Mouse (Mus musculus) kidney, postnatal 0 days (tissue): ENCODE results near the gene Galnt17. TPM values are rescaled to one million over a fixed set of nuclear protein-coding genes. Genes with fewer than 3 reads are reported as not detected.

Experiments used
- ATAC-seq: fragments of 200-750 bp; cut with Nextera tagmentation; replicated peaks from 2 replicates; pipeline ENCODE4 v1.8.0; 2017; ENCODE audit warnings: low read depth, moderate number of reproducible peaks, moderate TSS enrichment, moderate library complexity; ENCODE audit not compliant: low FRiP score
- DNase-seq: peaks from one replicate; pipeline ENCODE4 v3.0.0-alpha.2; 2016; ENCODE audit warnings: low spot score
- H3K27ac ChIP-seq: fragments of 300-500 bp; sonication (generic); 2 replicates; pipeline ENCODE4 v1.5.1; 2014; ENCODE audit warnings: mild to moderate bottlenecking
- H3K27me3 ChIP-seq: fragments of 300-500 bp; sonication (generic); 2 replicates; pipeline ENCODE4 v1.6.1; 2014; ENCODE audit warnings: low read length, mixed read lengths; ENCODE audit not compliant: insufficient read depth
- H3K36me3 ChIP-seq: fragments of 300-500 bp; sonication (generic); 2 replicates; pipeline ENCODE4 v1.6.1; 2014; ENCODE audit warnings: low read length, mixed read lengths; ENCODE audit not compliant: insufficient read depth
- H3K4me1 ChIP-seq: fragments of 300-500 bp; sonication (generic); replicated peaks from 2 replicates; pipeline ENCODE4 v1.6.1; 2014; ENCODE audit warnings: antibody characterized with exemption, low read length, mixed read lengths; ENCODE audit not compliant: insufficient read depth
- H3K4me2 ChIP-seq: fragments of 300-500 bp; sonication (generic); 2 replicates; pipeline ENCODE4 v1.6.1; 2014; ENCODE audit warnings: mild to moderate bottlenecking, low read length, moderate library complexity, mixed read lengths
- H3K4me3 ChIP-seq: fragments of 300-500 bp; sonication (generic); replicated peaks from 2 replicates; pipeline ENCODE4 v1.5.1; 2014; ENCODE audit warnings: low read depth, low read length
- H3K9ac ChIP-seq: fragments of 300-500 bp; sonication (generic); 2 replicates; pipeline ENCODE4 v1.6.1; 2014; ENCODE audit warnings: low read depth, low read length
- H3K9me3 ChIP-seq: fragments of 300-500 bp; sonication (generic); replicated peaks from 2 replicates; pipeline ENCODE4 v1.6.1; 2016; ENCODE audit warnings: low read length, inconsistent platforms, mixed read lengths
- CTCF ChIP-seq: IDR thresholded peaks from 2 replicates; pipeline ENCODE4 v1.5.1; 2016; ENCODE audit warnings: antibody characterized with exemption, low read depth, mild to moderate bottlenecking, moderate library complexity
- WGBS: fragments of 180-500 bp; shearing (Covaris S2); extraction: QIAGEN DNeasy Blood & Tissue Kit; methylation state at CpG from one replicate; pipeline ENCODE4 v1.1.7; 2014; 5-methylcytosine and 5-hydroxymethylcytosine counted together
- polyA plus RNA-seq: library from polyadenylated mRNA; unstranded; fragments of >200 nt; fragmentation: Nextera tagmentation; extraction: Ambion mirVana; gene quantifications from 2 replicates; pipeline ENCODE4 v1.2.1, GENCODE M21; 2015

Gene Galnt17
- polyA plus RNA-seq, 1 experiment from 2014 or later: 1.2 TPM

GRCm38 (mm10) chr5:130950421-130950820 lies 357.9 kb downstream of the Galnt17 start:
- peak; percentile 24 for DNase-seq
- 44% methylated on average over 4 of the region's 4 CpGs for WGBS

GRCm38 (mm10) chr5:130949710-130950109 lies 358.6 kb downstream of the Galnt17 start:
- 53% methylated on average over 1 of the region's 1 CpGs for WGBS
- DNase-seq (no peak), ATAC-seq (no peak)
- Histone ChIP-seq H3K36me3 (no peaks in the 10 kb centered on the region), H3K27ac (no peak overlapping the region), H3K4me1 (no peaks in the 10 kb centered on the region), H3K9me3 (no peaks in the 10 kb centered on the region), H3K4me3 (no peak overlapping the region), H3K9ac (no peak overlapping the region), H3K27me3 (no peaks in the 10 kb centered on the region), H3K4me2 (no peak overlapping the region)
- no peak for TF ChIP-seq CTCF

More at GRCm38 (mm10) chr5:130950421-130950820, 357.9 kb downstream of the Galnt17 start:
- no peaks in the 10 kb centered on the region for H3K36me3 ChIP-seq
- H3K27me3 ChIP-seq: no peaks in the 10 kb centered on the region
- no peak overlapping the region for H3K9ac ChIP-seq
- H3K4me1 ChIP-seq: no peaks in the 10 kb centered on the region
- ATAC-seq: no peak
- H3K27ac ChIP-seq: no peak overlapping the region
- H3K9me3 ChIP-seq: no peaks in the 10 kb centered on the region
- no peak overlapping the region for H3K4me2 ChIP-seq
- TF ChIP-seq CTCF: no peak
- no peak overlapping the region for H3K4me3 ChIP-seq

- peak overlapping the region; percentile 4; the same call in 1 of the 2 replicates for H3K27ac ChIP-seq
- 35% methylated on average over 4 of the region's 4 CpGs for WGBS
Observed at GRCm38 (mm10) chr5:130938911-130939608, 369.2 kb downstream of the Galnt17 start.

GRCm38 (mm10) chr5:130938274-130938741 lies 370.0 kb downstream of the Galnt17 start:
- no peaks in the 10 kb centered on the region for H3K36me3 ChIP-seq
- no peak for TF ChIP-seq CTCF
- H3K4me2 ChIP-seq: no peak overlapping the region
- no peaks in the 10 kb centered on the region for H3K27me3 ChIP-seq
- DNase-seq (peak; percentile 86), ATAC-seq (peak; percentile 90)
- no peaks in the 10 kb centered on the region for H3K9me3 ChIP-seq
- H3K4me3 ChIP-seq: no peak overlapping the region
- no peak overlapping the region for H3K9ac ChIP-seq
- H3K27ac ChIP-seq: no peak overlapping the region
- H3K4me1 ChIP-seq: 0 out of 2 replicates have a peak, but pooled peaks cover 4% of the 10 kb centered on the region
- WGBS: 1% methylated on average over 7 of the region's 7 CpGs

More at GRCm38 (mm10) chr5:130938911-130939608, 369.2 kb downstream of the Galnt17 start:
- no peak overlapping the region for H3K9ac ChIP-seq
- ATAC-seq (no peak), DNase-seq (no peak)
- no peak overlapping the region for H3K4me3 ChIP-seq
- H3K36me3 ChIP-seq: no peaks in the 10 kb centered on the region
- TF ChIP-seq CTCF: no peak
- 0 out of 2 replicates have a peak, but pooled peaks cover 4% of the 10 kb centered on the region for H3K4me1 ChIP-seq
- no peak overlapping the region for H3K4me2 ChIP-seq
- no peaks in the 10 kb centered on the region for H3K9me3 ChIP-seq
- no peaks in the 10 kb centered on the region for H3K27me3 ChIP-seq

GRCm38 (mm10) chr5:130930999-130931398 lies 377.3 kb downstream of the Galnt17 start:
- whole genome bisulfite sequencing: 81% methylated on average over 1 of the region's 1 CpGs
- no peak for ATAC-seq

GRCm38 (mm10) chr5:130927794-130928149 lies 380.5 kb downstream of the Galnt17 start:
- no peak overlapping the region for H3K27ac ChIP-seq

More at GRCm38 (mm10) chr5:130930999-130931398, 377.3 kb downstream of the Galnt17 start:
- Histone ChIP-seq H3K27ac (no peak overlapping the region), H3K27me3 (no peaks in the 10 kb centered on the region), H3K36me3 (no peaks in the 10 kb centered on the region), H3K4me2 (no peak overlapping the region), H3K4me1 (no peaks in the 10 kb centered on the region), H3K4me3 (no peak overlapping the region), H3K9ac (no peak overlapping the region), H3K9me3 (no peaks in the 10 kb centered on the region)
- DNase-seq: peak; percentile 18
- TF ChIP-seq CTCF: no peak

More at GRCm38 (mm10) chr5:130927794-130928149, 380.5 kb downstream of the Galnt17 start:
- no peak for TF ChIP-seq CTCF
- Histone ChIP-seq H3K4me2 (no peak overlapping the region), H3K9me3 (no peaks in the 10 kb centered on the region), H3K9ac (no peak overlapping the region), H3K36me3 (no peaks in the 10 kb centered on the region), H3K4me1 (no peaks in the 10 kb centered on the region), H3K4me3 (no peak overlapping the region), H3K27me3 (no peaks in the 10 kb centered on the region)
- DNase-seq (peak; percentile 42), ATAC-seq (no peak)
- WGBS: 58% methylated on average over 8 of the region's 8 CpGs
